Mouse (Mus musculus) hindbrain, embryonic 12.5 days (tissue): Measurements from ENCODE around the gene Senp1. TPM values are rescaled to one million over a fixed set of nuclear protein-coding genes. Genes with fewer than 3 reads are reported as not detected.

ENCODE experiments used
- ATAC-seq: fragments of 200-750 bp; cut with Nextera tagmentation; 2 replicates; pipeline ENCODE4 v1.8.0; 2017; ENCODE audit warnings: moderate TSS enrichment; ENCODE audit not compliant: low FRiP score
- H3K27ac ChIP-seq: fragments of 300-500 bp; sonication (generic); 2 replicates; pipeline ENCODE4 v1.5.1; 2016; ENCODE audit warnings: mild to moderate bottlenecking
- H3K27me3 ChIP-seq: fragments of 300-500 bp; sonication (generic); 2 replicates; pipeline ENCODE4 v1.6.1; 2016; ENCODE audit warnings: mild to moderate bottlenecking
- H3K36me3 ChIP-seq: fragments of 300-500 bp; sonication (generic); 2 replicates; pipeline ENCODE4 v1.6.1; 2016; ENCODE audit warnings: mild to moderate bottlenecking
- H3K4me1 ChIP-seq: fragments of 300-500 bp; sonication (generic); 2 replicates; pipeline ENCODE4 v1.6.1; 2016
- H3K4me2 ChIP-seq: fragments of 300-500 bp; sonication (generic); replicated peaks from 2 replicates; pipeline ENCODE4 v1.6.1; 2016; ENCODE audit warnings: mild to moderate bottlenecking
- H3K4me3 ChIP-seq: fragments of 300-500 bp; sonication (generic); 2 replicates; pipeline ENCODE4 v1.5.1; 2016; ENCODE audit warnings: mild to moderate bottlenecking
- H3K9ac ChIP-seq: fragments of 300-500 bp; sonication (generic); 2 replicates; pipeline ENCODE4 v1.6.1; 2016; ENCODE audit warnings: mild to moderate bottlenecking, moderate library complexity
- H3K9me3 ChIP-seq: fragments of 300-500 bp; sonication (generic); replicated peaks from 2 replicates; pipeline ENCODE4 v1.6.1; 2016; ENCODE audit warnings: mild to moderate bottlenecking
- WGBS: fragments of 180-500 bp; shearing (Covaris S2); methylation state at CpG from one replicate; pipeline ENCODE4 v1.1.7; 2016; 5-methylcytosine and 5-hydroxymethylcytosine counted together
- polyA plus RNA-seq: library from polyadenylated mRNA; unstranded; fragments of >200 nt; fragmentation: Nextera tagmentation; extraction: Ambion mirVana; gene quantifications from 2 replicates; pipeline ENCODE4 v1.2.1, GENCODE M21; 2016

The Senp1 gene
- polyA plus RNA-seq, 1 experiment from 2014 or later: 38.7 TPM

GRCm38 (mm10) chr15:98036578-98036977 lies 57.0 kb downstream of the Senp1 start:
- Histone ChIP-seq H3K9ac (no peak overlapping the region), H3K4me3 (no peak overlapping the region), H3K27ac (no peak overlapping the region), H3K4me1 (peaks cover 17% of the 10 kb centered on the region), H3K36me3 (peaks cover 49% of the 10 kb centered on the region), H3K4me2 (no peak overlapping the region), H3K27me3 (no peaks in the 10 kb centered on the region), H3K9me3 (no peaks in the 10 kb centered on the region)
- ATAC-seq: no peak
- WGBS: 96% methylated on average over 5 of the region's 5 CpGs

- ATAC-seq: no peak
- no peak overlapping the region for H3K9ac ChIP-seq
- no peak overlapping the region for H3K4me2 ChIP-seq
- H3K27ac ChIP-seq: no peak overlapping the region; the same call in 1 of the 2 replicates
- H3K27me3 ChIP-seq: no peaks in the 10 kb centered on the region
- 7% methylated on average over 3 of the region's 3 CpGs for WGBS
- H3K36me3 ChIP-seq: peaks cover 35% of the 10 kb centered on the region
- H3K4me3 ChIP-seq: no peak overlapping the region
- peaks cover 17% of the 10 kb centered on the region for H3K4me1 ChIP-seq
- no peaks in the 10 kb centered on the region for H3K9me3 ChIP-seq
These were observed 58.3 kb downstream of the Senp1 start for GRCm38 (mm10) chr15:98035076-98035755.

GRCm38 (mm10) chr15:98033233-98033748 lies 60.3 kb downstream of the Senp1 start:
- Histone ChIP-seq H3K27ac (peak overlapping the region; percentile 55), H3K9ac (no peak overlapping the region), H3K4me3 (no peak overlapping the region), H3K9me3 (no peaks in the 10 kb centered on the region), H3K4me2 (no peak overlapping the region), H3K27me3 (no peaks in the 10 kb centered on the region), H3K36me3 (peaks cover 22% of the 10 kb centered on the region), H3K4me1 (peaks cover 21% of the 10 kb centered on the region)
- 69% methylated on average over 9 of the region's 9 CpGs for WGBS
- no peak for ATAC-seq

GRCm38 (mm10) chr15:98029798-98030197 lies 63.7 kb downstream of the Senp1 start:
- ATAC-seq: no peak
- Histone ChIP-seq H3K4me3 (no peak overlapping the region), H3K36me3 (no peaks in the 10 kb centered on the region; the same call in 1 of the 2 replicates), H3K27me3 (no peaks in the 10 kb centered on the region), H3K9me3 (no peaks in the 10 kb centered on the region), H3K4me1 (peaks cover 30% of the 10 kb centered on the region), H3K9ac (no peak overlapping the region), H3K27ac (no peak overlapping the region), H3K4me2 (no peak overlapping the region)
- 83% methylated on average over 6 of the region's 6 CpGs for WGBS

GRCm38 (mm10) chr15:98026967-98027904 lies 66.3 kb downstream of the Senp1 start:
- no peak for ATAC-seq
- no peaks in the 10 kb centered on the region for H3K36me3 ChIP-seq
- no peaks in the 10 kb centered on the region for H3K9me3 ChIP-seq
- H3K27ac ChIP-seq: peak overlapping the region; percentile 64
- H3K27me3 ChIP-seq: no peaks in the 10 kb centered on the region
- no peak overlapping the region for H3K4me3 ChIP-seq
- no peak overlapping the region for H3K9ac ChIP-seq
- 36% methylated on average over 12 of the region's 12 CpGs for WGBS
- peaks cover 23% of the 10 kb centered on the region for H3K4me1 ChIP-seq
- H3K4me2 ChIP-seq: no peak overlapping the region

- H3K27me3 ChIP-seq: no peaks in the 10 kb centered on the region
- WGBS: 37% methylated on average over 4 of the region's 4 CpGs
- H3K27ac ChIP-seq: no peak overlapping the region
- no peaks in the 10 kb centered on the region for H3K36me3 ChIP-seq
- no peak overlapping the region for H3K4me3 ChIP-seq
- H3K4me1 ChIP-seq: peaks cover 23% of the 10 kb centered on the region
- no peak overlapping the region for H3K4me2 ChIP-seq
- no peak overlapping the region for H3K9ac ChIP-seq
- H3K9me3 ChIP-seq: no peaks in the 10 kb centered on the region
- no peak for ATAC-seq
These were observed 67.9 kb downstream of the Senp1 start for GRCm38 (mm10) chr15:98025611-98026010.

GRCm38 (mm10) chr15:98023137-98023536 lies 70.4 kb downstream of the Senp1 start:
- Histone ChIP-seq H3K27ac (no peak overlapping the region), H3K9ac (no peak overlapping the region), H3K4me2 (no peak overlapping the region), H3K27me3 (no peaks in the 10 kb centered on the region), H3K9me3 (no peaks in the 10 kb centered on the region), H3K36me3 (no peaks in the 10 kb centered on the region), H3K4me1 (peaks cover 21% of the 10 kb centered on the region), H3K4me3 (no peak overlapping the region)
- WGBS: 23% methylated on average over 3 of the region's 3 CpGs
- ATAC-seq: no peak

- Histone ChIP-seq H3K4me1 (peaks cover 11% of the 10 kb centered on the region), H3K27me3 (no peaks in the 10 kb centered on the region), H3K36me3 (no peaks in the 10 kb centered on the region), H3K27ac (no peak overlapping the region), H3K4me3 (no peak overlapping the region), H3K4me2 (no peak overlapping the region), H3K9ac (no peak overlapping the region), H3K9me3 (no peaks in the 10 kb centered on the region)
- WGBS: 63% methylated on average over 2 of the region's 2 CpGs
- no peak for ATAC-seq
These were observed 71.7 kb downstream of the Senp1 start for GRCm38 (mm10) chr15:98021886-98022285.

- no peak overlapping the region for H3K27ac ChIP-seq
- ATAC-seq: no peak
- no peak overlapping the region for H3K9ac ChIP-seq
- no peak overlapping the region for H3K4me2 ChIP-seq
- no peaks in the 10 kb centered on the region for H3K36me3 ChIP-seq
- H3K4me1 ChIP-seq: peaks cover 3% of the 10 kb centered on the region; the same call in 1 of the 2 replicates
- no peak overlapping the region for H3K4me3 ChIP-seq
- H3K9me3 ChIP-seq: no peaks in the 10 kb centered on the region
- no peaks in the 10 kb centered on the region for H3K27me3 ChIP-seq
- WGBS: 66% methylated on average over 3 of the region's 3 CpGs
These were observed 74.5 kb downstream of the Senp1 start for GRCm38 (mm10) chr15:98019047-98019446.

GRCm38 (mm10) chr15:98017925-98018324 lies 75.6 kb downstream of the Senp1 start:
- H3K9ac ChIP-seq: no peak overlapping the region
- H3K27me3 ChIP-seq: no peaks in the 10 kb centered on the region
- H3K27ac ChIP-seq: no peak overlapping the region
- no peaks in the 10 kb centered on the region for H3K9me3 ChIP-seq
- 82% methylated on average over 4 of the region's 4 CpGs for WGBS
- H3K4me1 ChIP-seq: peaks cover 3% of the 10 kb centered on the region; the same call in 1 of the 2 replicates
- no peak overlapping the region for H3K4me3 ChIP-seq
- ATAC-seq: no peak
- H3K36me3 ChIP-seq: no peaks in the 10 kb centered on the region
- no peak overlapping the region for H3K4me2 ChIP-seq

- H3K4me2 ChIP-seq: no peak overlapping the region
- H3K9me3 ChIP-seq: no peaks in the 10 kb centered on the region
- peaks cover 3% of the 10 kb centered on the region; the same call in 1 of the 2 replicates for H3K4me1 ChIP-seq
- ATAC-seq: no peak
- H3K4me3 ChIP-seq: no peak overlapping the region
- H3K36me3 ChIP-seq: no peaks in the 10 kb centered on the region
- no peaks in the 10 kb centered on the region for H3K27me3 ChIP-seq
- 60% methylated on average over 6 of the region's 6 CpGs for WGBS
- no peak overlapping the region for H3K27ac ChIP-seq
- H3K9ac ChIP-seq: no peak overlapping the region
These were observed 80.7 kb downstream of the Senp1 start for GRCm38 (mm10) chr15:98012810-98013209.

GRCm38 (mm10) chr15:98005181-98005580 lies 88.4 kb downstream of the Senp1 start:
- peak overlapping the region; percentile 58 for H3K4me3 ChIP-seq
- WGBS: 7% methylated on average over 11 of the region's 11 CpGs
- peak overlapping the region; percentile 82 for H3K4me2 ChIP-seq
- peak overlapping the region; percentile 80; the same call in 1 of the 2 replicates for H3K9ac ChIP-seq
- peak overlapping the region; percentile 96; the same call in 1 of the 2 replicates for H3K27ac ChIP-seq
- peaks cover 44% of the 10 kb centered on the region for H3K4me1 ChIP-seq
- H3K9me3 ChIP-seq: no peaks in the 10 kb centered on the region
- ATAC-seq: no peak
- H3K36me3 ChIP-seq: no peaks in the 10 kb centered on the region
- H3K27me3 ChIP-seq: peaks cover 29% of the 10 kb centered on the region
